8 mouse cellular contexts compared by ENCODE assay signal in the genomic region with DNA sequence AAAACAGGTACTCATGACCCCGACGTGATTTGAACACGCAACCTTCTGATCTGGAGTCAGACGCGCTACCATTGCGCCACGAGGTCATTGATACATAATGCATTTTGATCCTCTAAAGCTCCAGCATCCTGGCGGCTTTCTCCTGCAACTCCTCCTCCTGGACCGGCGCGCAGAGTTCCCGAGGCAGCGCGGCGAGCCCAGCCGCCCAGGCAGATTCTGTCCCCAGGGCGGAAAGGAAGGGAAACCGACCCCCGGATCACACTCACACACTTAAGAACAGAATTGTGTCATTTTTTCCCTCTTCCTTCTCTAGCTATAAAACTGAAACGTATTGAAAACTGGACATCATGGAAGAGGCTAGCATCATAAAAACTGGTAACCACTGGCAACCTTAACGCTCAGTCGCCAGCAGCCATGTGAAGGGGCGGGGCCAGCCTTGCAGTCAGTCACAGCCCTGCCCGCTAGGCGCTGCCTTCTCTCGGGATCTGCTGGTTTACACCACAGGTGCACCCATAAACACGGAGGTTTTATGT. TPM values are rescaled to one million over a fixed set of nuclear protein-coding genes. Genes with fewer than 3 reads are reported as not detected.
DNase-seq lines count a peak whose midpoint lies in the region; ATAC-seq and TF ChIP-seq lines count a peak whose summit lies in the region.

No protein-coding gene starts in this region.

- peak overlapping the region; percentile 64 for H3K4me2 ChIP-seq in hindbrain, embryonic 11.5 days (replicated peaks; ENCODE audit: low read depth, low read length)
- peak overlapping the region; percentile 65 for H3K4me2 ChIP-seq in lung, embryonic 14.5 days

- 2% methylated on average over 27 of the region's 27 CpGs for WGBS in hindbrain, embryonic 11.5 days
- 2% methylated on average over 27 of the region's 27 CpGs for WGBS in lung, embryonic 14.5 days

- no peaks in the 10 kb centered on the region; the same call in 1 of the 2 replicates for H3K27me3 ChIP-seq in hindbrain, embryonic 11.5 days (ENCODE audit: control insufficient read depth, insufficient read depth, low read length)
- peaks cover 26% of the 10 kb centered on the region for H3K27me3 ChIP-seq in lung, embryonic 14.5 days (ENCODE audit: insufficient read depth, low read length)

- peak overlapping the region; percentile 25 to 26; a peak in 3 of 4 replicates for H3K4me3 ChIP-seq in ES-E14 (ENCODE audit: insufficient read depth in 1 of 2, low read depth in 1 of 2, low read length in 2 of 2, poor library complexity in 1 of 2, severe bottlenecking in 1 of 2)
- H3K4me3 ChIP-seq in hindbrain, embryonic 11.5 days (ENCODE audit: low read depth, low read length) = peak overlapping the region; percentile 34
- peak overlapping the region; percentile 36 for H3K4me3 ChIP-seq in lung, embryonic 14.5 days (ENCODE audit: low read depth, low read length)

- H3K27ac ChIP-seq in ES-E14 (ENCODE audit: insufficient read depth, low read depth, low read length, poor library complexity, severe bottlenecking) = no peak overlapping the region
- no peak overlapping the region for H3K27ac ChIP-seq in hindbrain, embryonic 11.5 days (ENCODE audit: low read depth, low read length)
- no peak overlapping the region for H3K27ac ChIP-seq in lung, embryonic 14.5 days (ENCODE audit: low read depth)

- no peak overlapping the region for H3K9ac ChIP-seq in ES-E14 (ENCODE audit: insufficient read depth, low read depth, low read length, poor library complexity, severe bottlenecking)
- peak overlapping the region; percentile 23; the same call in 1 of the 2 replicates for H3K9ac ChIP-seq in hindbrain, embryonic 11.5 days (ENCODE audit: low read depth, low read length)
- peak overlapping the region; percentile 28; the same call in 1 of the 2 replicates for H3K9ac ChIP-seq in lung, embryonic 14.5 days

- no peaks in the 10 kb centered on the region for H3K36me3 ChIP-seq in ES-E14 (ENCODE audit: control insufficient read depth, insufficient read depth, low read length, poor library complexity, severe bottlenecking)
- no peaks in the 10 kb centered on the region for H3K36me3 ChIP-seq in hindbrain, embryonic 11.5 days (ENCODE audit: control insufficient read depth, insufficient read depth, low read length)
- no peaks in the 10 kb centered on the region for H3K36me3 ChIP-seq in lung, embryonic 14.5 days (ENCODE audit: insufficient read depth)

- peak; percentile 69 for ATAC-seq in hindbrain, embryonic 11.5 days (ENCODE audit: low FRiP score)
- peak; percentile 86 for ATAC-seq in lung, embryonic 14.5 days (ENCODE audit: insufficient read depth)
- ATAC-seq in neutrophil, adult 5-6 weeks (ENCODE audit: extremely low read depth, insufficient number of reproducible peaks, low FRiP score, poor library complexity, severe bottlenecking) = peak; percentile 44

- in situ Hi-C loops in ES-E14 (cut with MboI; ENCODE audit: low sequenced_read_pairs in 2 of 2, unreplicated experiment in 2 of 2) = loop anchor here in 1 of 2 experiments (10.0 kb wide), 1 partner anchor 409 kb away; no protein-coding TSS in a partner anchor

- H3K4me1 ChIP-seq in ES-E14 (ENCODE audit: control insufficient read depth in 2 of 2, insufficient read depth in 2 of 2, low read length in 2 of 2, poor library complexity in 1 of 2) = no peaks in the 10 kb centered on the region
- no peaks in the 10 kb centered on the region for H3K4me1 ChIP-seq in hindbrain, embryonic 11.5 days (replicated peaks; ENCODE audit: control insufficient read depth, insufficient read depth, low read length)
- no peaks in the 10 kb centered on the region for H3K4me1 ChIP-seq in lung, embryonic 14.5 days (ENCODE audit: insufficient read depth)

- peak; percentile 57 for TF ChIP-seq CTCF in lung, embryonic 14.5 days (IDR thresholded peaks at IDR 0.05; ENCODE audit: low read depth)

- H3K9me3 ChIP-seq in ES-E14 (ENCODE audit: control insufficient read depth, insufficient read depth, low read depth, low read length) = no peaks in the 10 kb centered on the region
- H3K9me3 ChIP-seq in hindbrain, embryonic 11.5 days (ENCODE audit: control insufficient read depth, low read length) = no peaks in the 10 kb centered on the region
- H3K9me3 ChIP-seq in lung, embryonic 14.5 days (ENCODE audit: low read depth, low read length) = no peaks in the 10 kb centered on the region

- no peak for DNase-seq in ES-E14 (ENCODE audit: low read depth, low spot score)
- DNase-seq in cerebellum, adult 9-10 months = peak; percentile 90
- peak; percentile 58 to 84 for DNase-seq in frontal cortex, adult 2 months (ENCODE audit: extremely low spot score in 1 of 2, low spot score in 1 of 2)
- peak; percentile 76 for DNase-seq in hindbrain, embryonic 11.5 days (ENCODE audit: low spot score)
- DNase-seq in layer of hippocampus, adult 9-11 months = peak; percentile 60
- DNase-seq in lung, embryonic 14.5 days = peak; percentile 74
- DNase-seq in thymus, postnatal 25 days = peak; percentile 76

TF ChIP-seq in ES-E14, 5 proteins besides CTCF, POLR2A, EP300 and RAD21:
- TF ChIP-seq CHD2 (IDR thresholded peaks at IDR 0.05; ENCODE audit: low read depth, low read length) = no peak
- TF ChIP-seq ZC3H11A (IDR thresholded peaks at IDR 0.05; ENCODE audit: borderline replicate concordance, low read depth, low read length) = no peak
- no peak for TF ChIP-seq HCFC1 (IDR thresholded peaks at IDR 0.05; ENCODE audit: borderline replicate concordance, insufficient read depth, low read length)
- no peak for TF ChIP-seq MAFK (IDR thresholded peaks at IDR 0.05; ENCODE audit: insufficient read depth, low read depth, low read length)
- TF ChIP-seq ZNF384 (IDR thresholded peaks at IDR 0.05; ENCODE audit: low read depth, low read length) = no peak

RNA-seq across cellular contexts. Expression of gene Gm10428, which starts 6.8 kb away (rescaled TPM):
- total RNA-seq in ES-E14 (2012; rRNA removed) = not detected in 2 replicates
- not detected in 2 replicates for polyA plus RNA-seq in frontal cortex, adult 2 months (2012; rRNA removed)
- polyA plus RNA-seq in hindbrain, embryonic 11.5 days (2014; fragmentation: Nextera tagmentation; extraction: Ambion mirVana) = not detected in 2 replicates
- polyA plus RNA-seq in lung, embryonic 14.5 days (2014; fragmentation: Nextera tagmentation; extraction: Ambion mirVana) = not detected in 2 replicates
- total RNA-seq in neutrophil, adult 5-6 weeks (2017) = not detected in 2 replicates

RNA-seq across cellular contexts. Expression of gene Zfp287, which starts 14.4 kb away (rescaled TPM):
- total RNA-seq in ES-E14 (2012; rRNA removed) = 2.2 and 3.6 TPM in 2 replicates
- polyA plus RNA-seq in frontal cortex, adult 2 months (2012; rRNA removed) = 12.0 and 12.3 TPM in 2 replicates
- polyA plus RNA-seq in hindbrain, embryonic 11.5 days (2014; fragmentation: Nextera tagmentation; extraction: Ambion mirVana) = 14.0 and 15.1 TPM in 2 replicates
- 7.9 and 9.0 TPM in 2 replicates for polyA plus RNA-seq in lung, embryonic 14.5 days (2014; fragmentation: Nextera tagmentation; extraction: Ambion mirVana)
- total RNA-seq in neutrophil, adult 5-6 weeks (2017) = 10.6 and 12.8 TPM in 2 replicates

RNA-seq across cellular contexts. Expression of gene Zfp286, which starts 43.2 kb away (rescaled TPM):
- total RNA-seq in ES-E14 (2012; rRNA removed) = 6.3 and 9.1 TPM in 2 replicates
- 16.1 and 20.5 TPM in 2 replicates for polyA plus RNA-seq in frontal cortex, adult 2 months (2012; rRNA removed)
- 27.4 and 31.1 TPM in 2 replicates for polyA plus RNA-seq in hindbrain, embryonic 11.5 days (2014; fragmentation: Nextera tagmentation; extraction: Ambion mirVana)
- polyA plus RNA-seq in lung, embryonic 14.5 days (2014; fragmentation: Nextera tagmentation; extraction: Ambion mirVana) = 17.3 and 21.3 TPM in 2 replicates
- 0.81 and 2.9 TPM in 2 replicates for total RNA-seq in neutrophil, adult 5-6 weeks (2017)
